Mouse (Mus musculus) gastrocnemius, postnatal 36 days (tissue): ENCODE data around the gene Pknox2. TPM values are rescaled to one million over a fixed set of nuclear protein-coding genes. Genes with fewer than 3 reads are reported as not detected.

Experiments used
- DNase-seq, 2 experiments: peaks; one replicate each; pipeline ENCODE4 v3.0.0; 2022
- intact Hi-C: fragments of 180-260 bp; cut with DNase I; formaldehyde crosslinking; loops from one replicate; pipeline ENCODE4 v1.15.1; 2025
- total RNA-seq, 2 experiments: library from RNA; stranded (reverse); gene quantifications; 2 replicates each; pipeline ENCODE4 v1.2.3; 2021

Pknox2 gene
- total RNA-seq, 2 experiments from 2014 or later = 31.1 to 43.3 TPM

DNA sequence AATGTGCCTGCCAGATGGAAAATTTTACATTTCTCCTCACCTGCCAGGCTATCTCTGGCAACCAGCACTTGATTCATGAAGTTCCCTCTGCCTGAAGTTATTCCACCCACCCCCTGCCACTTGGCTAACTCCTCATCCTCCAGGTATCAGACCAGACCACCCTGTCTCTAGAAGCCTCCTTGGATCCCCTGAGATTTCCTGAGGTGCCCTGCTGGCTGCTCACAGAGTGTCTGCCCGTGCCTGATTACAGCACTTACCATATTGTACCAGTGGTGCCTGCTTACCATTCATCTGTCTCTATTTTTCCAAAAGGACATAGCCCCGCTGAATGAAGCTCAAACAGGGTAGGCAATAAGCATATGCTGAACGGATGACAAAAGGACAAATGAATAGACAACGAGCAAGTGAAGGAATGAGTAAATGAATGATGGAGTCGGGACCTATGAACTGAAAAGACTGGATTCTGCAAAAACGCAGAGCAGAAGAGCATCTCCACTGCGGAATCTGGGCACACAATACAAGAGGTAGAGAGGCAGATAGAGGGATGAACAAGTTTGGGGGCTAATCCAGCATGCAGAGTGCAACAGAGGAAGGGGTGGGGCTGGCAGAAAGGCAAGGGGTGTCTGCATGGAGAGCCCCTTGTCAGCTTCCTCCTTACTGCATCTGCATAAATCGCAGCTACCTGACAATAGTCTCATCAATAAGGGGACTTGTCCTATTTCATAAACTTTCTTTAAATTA, 80.3 kb downstream of the Pknox2 start:
- DNase-seq = no peak
- intact Hi-C loops = no loop called here

DNA sequence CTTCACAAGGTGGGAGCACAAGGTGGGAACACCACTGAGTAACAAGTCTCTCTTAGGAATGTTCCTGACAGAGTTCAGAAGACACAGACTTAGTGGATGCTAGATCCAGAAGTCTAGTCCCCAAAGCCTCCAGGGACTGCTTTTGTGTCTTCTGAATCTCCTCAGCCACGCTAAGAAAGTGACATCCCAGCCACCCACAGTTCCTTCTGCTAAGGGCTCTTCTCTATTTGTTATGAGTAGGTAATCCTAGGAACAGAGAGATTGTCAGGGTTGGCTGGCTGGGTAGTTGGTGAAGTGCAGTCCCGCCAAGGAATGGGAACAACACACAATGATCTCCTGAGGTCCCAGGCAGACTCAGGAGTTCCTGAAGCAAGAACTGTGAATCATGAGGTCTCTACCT, 85.6 kb downstream of the Pknox2 start:
- intact Hi-C loops = no loop called here
- DNase-seq = no peak

DNA sequence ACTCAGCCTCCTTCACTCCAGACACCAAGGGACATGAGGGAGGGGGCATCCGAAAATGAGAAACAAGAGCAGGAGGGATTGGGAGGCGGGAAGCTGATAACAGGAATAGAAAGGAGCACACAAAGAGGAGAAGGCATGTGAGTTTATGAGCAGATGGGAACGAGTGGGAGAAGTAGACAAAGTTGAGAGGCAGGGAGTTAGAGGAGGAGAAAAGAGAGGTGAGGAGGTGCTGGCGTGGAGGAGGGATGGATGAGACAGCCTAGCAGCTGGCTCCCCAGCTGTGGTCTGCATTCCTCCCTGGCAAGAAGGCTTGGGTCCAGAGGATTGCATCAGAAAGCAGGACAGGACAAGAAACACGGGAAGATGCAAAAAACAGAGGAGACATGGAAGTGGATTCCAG, 92.5 kb downstream of the Pknox2 start:
- DNase-seq = peak in 1 of 2 experiments; percentile 42
- intact Hi-C loops = loop anchor here (5.0 kb wide), 1 partner anchor 53 kb away; no protein-coding TSS in a partner anchor

DNA sequence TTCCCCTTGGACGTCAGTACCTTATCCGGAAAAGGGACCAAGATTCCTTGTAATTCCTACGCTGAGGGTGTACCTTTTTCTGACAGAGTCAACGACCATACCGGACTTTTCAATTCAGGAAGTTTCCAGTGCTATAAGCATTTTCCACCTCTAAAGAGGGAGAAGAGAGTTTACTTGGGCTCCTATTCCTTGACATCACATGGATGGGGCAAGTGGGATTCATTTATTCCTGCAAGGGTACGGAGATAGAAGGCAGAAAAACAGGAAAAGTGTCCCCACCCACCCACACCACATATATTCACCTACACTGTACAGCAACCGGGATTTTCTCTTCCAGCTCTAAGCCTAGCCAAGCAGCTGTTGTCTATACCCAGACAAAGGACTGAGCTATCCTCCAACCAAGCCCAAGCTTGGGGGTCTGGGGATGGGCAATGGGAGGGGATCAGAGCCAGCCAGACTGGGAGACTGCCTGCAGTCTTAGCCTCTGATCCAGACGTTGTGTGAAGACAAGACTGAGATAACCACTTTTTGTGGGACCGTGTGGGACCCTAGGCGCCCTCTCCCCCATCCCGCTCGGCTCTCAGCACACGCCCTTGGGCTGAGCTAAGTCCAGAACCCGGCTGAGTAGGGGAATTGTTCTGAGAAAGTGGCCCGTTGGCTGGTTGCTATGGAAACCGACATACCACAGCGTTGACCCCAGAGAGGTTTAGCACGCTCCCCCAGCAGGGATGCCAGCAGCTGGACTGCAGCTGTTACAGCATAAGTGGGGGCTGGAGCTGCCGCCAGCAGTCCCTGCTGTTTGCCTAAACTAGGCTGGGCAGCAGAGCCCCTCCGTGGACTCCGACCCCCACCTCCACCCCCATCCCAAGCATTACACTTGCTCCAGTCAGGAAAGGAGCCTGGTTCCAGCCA, 93.3 kb downstream of the Pknox2 start:
- intact Hi-C loops = loop anchor here (5.0 kb wide), 1 partner anchor 53 kb away; no protein-coding TSS in a partner anchor
- peak in 1 of 2 experiments; percentile 24 for DNase-seq

DNA sequence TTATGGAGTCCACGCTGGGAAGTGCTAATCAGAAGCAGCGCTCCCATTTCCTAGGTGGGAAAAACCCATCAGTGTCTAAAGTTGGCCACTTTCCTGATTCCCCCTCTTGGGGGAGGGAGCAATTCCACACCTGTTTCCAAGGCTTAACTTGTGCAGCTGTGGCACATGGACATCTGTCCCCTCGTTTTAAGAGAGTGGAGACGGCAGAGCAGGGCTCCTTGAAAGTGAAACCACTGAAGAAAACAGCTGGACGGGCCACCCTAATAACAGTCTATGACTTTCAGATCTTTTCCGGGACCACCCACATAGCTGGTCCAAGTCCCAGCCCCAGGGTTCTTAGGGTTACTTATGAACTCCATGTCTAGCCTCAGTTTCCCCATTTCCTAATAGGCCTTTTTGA, 94.2 kb downstream of the Pknox2 start:
- DNase-seq = no peak
- intact Hi-C loops = loop anchor here (5.0 kb wide), 1 partner anchor 54 kb away; no protein-coding TSS in a partner anchor

DNA sequence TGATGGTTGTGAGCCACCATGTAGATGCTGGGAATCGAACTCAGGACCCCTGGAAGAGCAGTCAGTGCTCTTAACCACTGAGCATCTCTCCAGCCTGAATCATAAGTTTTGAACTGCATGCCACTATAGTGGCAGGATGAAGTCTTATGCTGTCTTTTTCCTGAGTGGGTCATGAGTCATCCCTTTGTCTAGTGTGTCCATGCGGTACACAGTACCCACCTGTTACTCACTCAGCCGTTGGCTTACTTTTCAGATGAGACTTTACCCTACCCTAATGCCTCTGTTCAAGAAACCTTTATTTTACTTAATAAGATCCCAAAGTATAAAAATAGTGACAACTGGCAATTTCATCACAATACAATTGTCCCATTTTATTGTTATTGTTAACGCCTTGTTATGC, 95.5 kb downstream of the Pknox2 start:
- no peak for DNase-seq
- intact Hi-C loops = loop anchor here (5.0 kb wide), 1 partner anchor 56 kb away; no protein-coding TSS in a partner anchor

DNA sequence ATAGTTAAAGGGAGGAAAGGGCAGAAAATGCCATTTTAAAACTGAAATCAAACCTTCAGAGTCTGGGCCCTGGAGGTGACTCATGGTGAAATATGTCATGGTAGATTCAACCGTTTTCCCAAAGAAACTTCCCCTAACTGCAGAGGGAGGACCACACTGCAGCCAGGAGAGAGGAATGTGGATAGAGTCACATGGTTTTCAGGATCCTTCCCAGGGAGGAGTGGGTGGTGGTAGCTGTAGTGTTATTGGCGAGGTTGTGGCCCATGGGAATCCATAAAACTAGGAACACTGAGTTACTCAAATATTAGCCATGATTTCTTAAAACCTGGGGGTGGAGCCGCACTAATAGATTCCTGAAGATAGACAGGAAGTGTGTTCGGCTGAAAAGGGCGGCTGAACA, 99.7 kb downstream of the Pknox2 start:
- intact Hi-C loops = no loop called here
- DNase-seq = peak in 1 of 2 experiments; percentile 60

DNA sequence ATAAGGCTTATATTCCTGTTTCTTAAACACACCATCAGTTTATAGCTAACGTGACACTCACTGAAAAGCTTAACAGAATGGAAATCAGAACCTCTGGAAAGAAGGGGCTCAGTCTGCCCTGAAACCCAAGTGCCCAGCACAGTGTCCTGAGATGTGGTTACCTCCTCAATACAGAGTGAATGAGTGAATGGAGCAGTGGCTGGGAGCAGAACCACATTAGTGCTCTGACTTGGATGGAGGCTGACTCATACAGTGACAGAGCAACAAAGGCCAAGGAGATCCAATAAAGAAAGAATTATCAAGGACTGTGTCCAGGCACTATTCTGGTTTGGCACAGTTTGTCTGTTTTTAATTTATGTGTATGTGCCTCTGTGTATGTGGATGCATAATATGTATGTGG, 101.3 kb downstream of the Pknox2 start:
- DNase-seq = no peak
- intact Hi-C loops = no loop called here

DNA sequence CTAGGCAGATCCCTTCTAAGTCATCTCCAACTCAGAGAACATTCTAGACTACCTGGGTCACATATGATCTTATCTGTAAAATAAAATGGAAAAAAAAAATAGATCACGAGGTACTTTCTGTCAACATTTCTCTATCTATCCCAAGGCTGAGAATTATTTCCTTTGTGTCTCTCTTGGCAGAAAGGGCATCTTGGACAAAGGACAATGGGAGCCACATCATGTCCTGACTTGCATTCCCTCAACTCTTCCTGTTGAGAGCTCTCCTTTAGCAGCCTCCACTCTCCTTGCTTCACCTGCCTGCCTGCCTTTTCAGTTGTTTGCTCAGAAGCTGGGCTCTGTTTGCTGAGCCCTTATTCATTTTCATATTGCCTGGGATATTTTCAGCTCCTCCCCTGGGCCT, 103.0 kb downstream of the Pknox2 start:
- intact Hi-C loops = no loop called here
- no peak for DNase-seq

DNA sequence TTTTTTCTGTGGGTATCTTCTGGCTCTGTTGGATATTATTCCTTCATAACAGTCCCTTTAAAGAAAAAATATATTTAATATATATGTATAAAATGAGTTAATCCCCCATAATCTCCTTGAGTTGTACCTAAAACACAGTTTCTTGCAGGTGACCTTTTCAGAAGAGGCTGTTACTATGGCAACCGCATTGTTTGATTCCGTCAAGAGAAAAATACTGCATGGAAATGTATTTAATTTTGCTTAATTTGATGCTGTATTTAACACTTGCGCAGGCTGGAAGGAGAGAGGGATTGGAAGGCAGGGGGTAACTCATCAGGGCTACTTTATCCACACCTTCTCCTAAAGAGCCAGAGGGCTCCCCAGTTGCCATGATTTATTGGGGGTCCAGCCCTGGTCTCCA, 108.3 kb downstream of the Pknox2 start:
- no peak for DNase-seq
- intact Hi-C loops = no loop called here

DNA sequence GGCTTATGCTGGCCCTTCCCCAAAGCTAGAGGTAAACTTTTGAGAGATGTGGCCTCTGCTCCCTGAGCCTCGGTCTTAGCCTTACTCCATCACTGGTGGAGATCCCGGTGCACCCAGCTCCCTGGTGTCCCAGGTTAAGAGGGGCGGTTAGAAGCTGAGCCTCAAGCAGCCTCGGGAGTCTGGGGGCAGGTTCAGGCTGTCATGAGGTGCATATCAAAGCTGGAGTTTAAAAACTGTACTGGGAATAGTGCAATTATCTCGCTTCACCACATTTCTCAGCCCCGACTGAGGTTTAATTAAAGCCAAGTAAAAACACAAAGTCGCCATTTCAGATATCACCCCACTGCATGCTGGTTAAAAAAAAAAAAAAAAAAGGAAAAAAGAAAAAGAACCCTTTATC, 108.8 kb downstream of the Pknox2 start:
- intact Hi-C loops = no loop called here
- DNase-seq = no peak

DNA sequence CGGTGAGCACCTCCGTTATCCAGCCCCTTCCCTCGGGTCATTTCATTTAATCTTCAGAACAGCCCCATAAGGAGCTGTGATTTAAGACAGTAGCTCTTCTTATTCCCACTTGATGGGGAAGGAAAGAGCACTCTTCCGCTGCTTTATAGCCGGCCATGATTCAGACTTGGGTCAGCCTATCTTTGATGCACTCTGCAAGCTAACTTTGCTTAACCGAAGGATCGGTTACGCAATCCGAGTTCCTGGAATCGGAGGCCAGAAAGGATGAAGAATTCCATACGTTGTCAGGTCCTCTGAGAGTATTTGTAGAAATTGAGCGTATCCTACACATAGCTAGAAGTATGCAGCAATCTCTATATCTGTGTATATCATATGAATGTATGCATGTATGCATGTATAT, 109.8 kb downstream of the Pknox2 start:
- no peak for DNase-seq
- intact Hi-C loops = no loop called here

DNA sequence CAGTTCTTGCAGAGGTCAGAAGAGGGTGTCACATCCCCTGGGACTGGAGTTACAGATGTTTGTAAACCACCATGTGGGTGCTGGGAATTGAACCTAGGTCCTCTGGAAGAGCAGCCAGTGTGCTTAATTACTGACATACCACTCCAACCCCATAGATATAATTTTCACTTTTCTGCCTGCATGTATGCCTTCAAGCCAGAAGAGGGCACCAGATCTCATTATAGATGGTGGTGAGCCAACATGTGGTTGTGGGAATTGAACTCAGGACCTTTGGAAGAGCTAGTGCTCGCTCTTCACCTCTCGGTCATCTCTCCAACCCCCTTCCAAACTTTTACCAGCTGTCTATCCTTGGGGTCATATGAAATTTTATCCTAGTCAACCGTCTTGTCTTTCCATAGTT, 112.0 kb downstream of the Pknox2 start:
- intact Hi-C loops = no loop called here
- no peak for DNase-seq

DNA sequence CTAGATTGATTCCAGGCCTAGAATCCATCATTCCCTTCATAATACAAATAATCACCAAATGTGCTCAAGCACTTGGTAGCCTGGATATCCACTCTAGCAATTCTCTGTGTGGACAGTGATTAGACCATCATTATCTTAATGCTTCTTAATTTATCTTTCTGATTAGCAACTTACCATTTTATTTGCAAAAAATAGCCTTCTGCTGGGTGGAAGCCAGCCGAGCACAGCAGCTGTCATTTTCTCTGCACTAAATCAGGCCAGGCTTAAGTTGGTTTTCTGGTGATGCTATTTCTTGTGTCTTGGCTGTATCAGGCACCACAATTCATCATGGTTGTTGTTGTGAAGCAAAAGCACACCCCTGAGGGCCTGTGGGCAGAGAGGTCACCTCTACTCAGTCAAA, 112.9 kb downstream of the Pknox2 start:
- intact Hi-C loops = no loop called here

DNA sequence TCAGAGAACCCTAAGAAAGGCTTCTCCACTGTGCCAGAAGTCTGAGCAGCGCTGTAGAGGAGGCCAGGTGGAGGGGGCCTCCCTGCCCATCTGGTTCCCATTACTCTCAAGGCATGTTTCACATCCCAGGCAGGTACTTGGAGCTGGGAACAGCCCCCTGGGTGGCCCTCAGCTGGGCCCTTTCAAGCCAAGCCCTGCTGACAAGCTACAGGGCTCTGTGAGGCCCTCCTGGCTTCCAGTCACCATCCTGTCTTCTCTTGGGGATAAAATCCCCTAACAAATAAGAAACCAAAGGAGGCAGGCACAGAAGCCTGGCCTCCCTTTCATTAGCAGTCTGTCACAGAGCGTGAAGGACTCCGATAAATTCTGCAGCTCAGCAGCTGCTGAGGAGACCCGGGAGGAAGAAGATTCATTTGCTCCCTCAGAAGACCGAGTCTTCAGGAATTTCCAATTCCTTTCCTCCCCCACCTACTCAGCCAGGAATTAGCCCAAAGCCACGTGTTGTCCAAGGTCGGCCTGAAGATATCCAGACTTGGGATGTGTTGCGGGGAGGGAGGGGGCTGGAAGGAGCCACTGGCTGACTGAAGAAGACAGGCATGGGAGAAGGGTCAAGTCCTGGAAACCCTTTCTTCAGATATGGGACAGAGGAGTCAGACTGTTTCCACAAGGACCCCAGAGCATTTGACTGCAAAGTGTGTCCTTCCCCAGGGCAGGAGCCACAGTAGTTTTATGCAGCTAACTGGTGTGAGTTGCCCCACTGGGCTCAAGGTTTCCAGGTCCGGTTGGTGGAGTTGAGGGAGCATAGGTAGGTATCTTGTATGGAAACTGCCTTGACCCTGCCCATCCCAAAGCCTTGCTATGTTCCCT, 116.6 kb downstream of the Pknox2 start:
- intact Hi-C loops = no loop called here

More for the DNA sequence above, 112.9 kb downstream of the Pknox2 start:
- no peak for DNase-seq

DNA sequence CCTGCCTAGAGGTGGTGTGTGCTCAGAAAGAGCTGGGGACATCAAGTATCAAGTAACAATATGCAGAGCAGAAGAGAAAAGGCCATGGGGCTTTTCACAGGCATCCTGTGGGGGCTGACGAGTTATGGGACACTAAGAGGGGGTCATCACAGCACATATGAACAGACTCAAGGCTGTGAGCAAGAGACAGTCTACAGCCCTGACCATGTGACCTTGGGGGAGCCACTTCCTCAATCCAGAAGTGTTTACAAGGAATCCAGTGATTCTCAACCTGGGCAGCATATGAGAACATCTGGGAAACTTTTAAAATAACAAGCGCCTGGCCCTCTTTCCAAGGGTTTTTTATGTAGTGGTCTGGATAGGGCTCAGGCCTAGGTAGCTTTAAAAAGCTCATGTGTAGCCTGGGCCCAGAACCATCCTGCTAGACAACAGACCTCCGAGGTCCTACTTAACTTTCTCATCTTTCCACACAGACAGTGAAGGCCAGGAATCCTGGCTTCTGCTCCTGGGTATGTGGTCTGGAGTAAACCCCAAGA, 117.3 kb downstream of the Pknox2 start:
- intact Hi-C loops = no loop called here
- DNase-seq = no peak

More for the DNA sequence above, 116.6 kb downstream of the Pknox2 start:
- DNase-seq = no peak

DNA sequence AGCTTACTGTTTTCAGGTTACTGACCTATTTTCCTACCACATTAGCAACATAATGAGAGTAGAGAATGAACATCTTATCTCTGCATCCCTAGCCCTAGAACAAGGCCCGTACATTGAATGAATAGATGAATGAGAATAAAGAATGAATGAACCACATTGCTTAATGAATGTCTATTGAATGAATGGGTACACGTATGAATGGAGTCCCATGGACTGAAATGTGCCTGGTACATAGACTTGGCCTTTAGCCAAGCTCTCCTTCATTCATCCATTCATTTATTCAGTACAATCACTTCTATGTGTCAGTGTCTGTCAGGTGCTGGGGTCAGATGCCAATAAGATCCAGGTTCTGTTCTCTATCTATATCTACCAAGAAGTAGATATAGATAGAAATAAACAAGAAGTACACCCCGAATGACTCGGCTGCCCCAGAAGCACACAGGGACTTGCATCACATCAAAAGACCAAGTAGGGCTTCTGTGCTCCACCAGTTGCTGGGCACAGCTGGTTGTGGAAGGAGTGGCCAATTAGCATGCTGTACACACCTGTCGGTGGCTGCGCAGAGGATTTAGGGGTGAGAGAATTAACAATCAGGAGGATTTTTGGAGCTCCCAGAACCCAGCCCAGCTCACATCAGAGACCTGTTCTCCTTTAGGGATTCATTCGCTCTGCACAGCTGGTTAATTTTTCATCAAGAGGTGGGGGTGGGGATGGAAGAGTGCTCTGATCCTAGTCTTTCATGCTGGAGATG, 119.2 kb downstream of the Pknox2 start:
- DNase-seq = no peak
- intact Hi-C loops = no loop called here

DNA sequence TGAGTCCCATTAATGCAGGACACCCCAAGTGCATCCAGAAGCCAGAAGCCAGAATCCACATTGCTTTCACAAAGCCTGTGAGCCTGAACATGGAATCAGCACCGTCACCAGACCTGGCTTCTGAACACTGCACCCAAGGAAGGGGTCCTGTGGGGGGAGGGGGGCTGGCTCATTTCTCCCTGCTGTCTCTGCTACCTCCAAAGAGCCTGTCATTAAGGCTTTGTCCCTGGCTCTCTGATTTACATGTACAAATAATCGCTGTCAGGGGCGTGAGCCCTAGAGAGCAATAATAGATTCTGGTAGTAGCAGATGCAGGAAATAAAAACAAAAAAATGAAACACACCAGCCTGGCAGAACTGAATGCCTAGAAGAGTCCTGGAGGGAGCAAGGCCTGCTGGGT, 121.3 kb downstream of the Pknox2 start:
- intact Hi-C loops = no loop called here
- no peak for DNase-seq

DNA sequence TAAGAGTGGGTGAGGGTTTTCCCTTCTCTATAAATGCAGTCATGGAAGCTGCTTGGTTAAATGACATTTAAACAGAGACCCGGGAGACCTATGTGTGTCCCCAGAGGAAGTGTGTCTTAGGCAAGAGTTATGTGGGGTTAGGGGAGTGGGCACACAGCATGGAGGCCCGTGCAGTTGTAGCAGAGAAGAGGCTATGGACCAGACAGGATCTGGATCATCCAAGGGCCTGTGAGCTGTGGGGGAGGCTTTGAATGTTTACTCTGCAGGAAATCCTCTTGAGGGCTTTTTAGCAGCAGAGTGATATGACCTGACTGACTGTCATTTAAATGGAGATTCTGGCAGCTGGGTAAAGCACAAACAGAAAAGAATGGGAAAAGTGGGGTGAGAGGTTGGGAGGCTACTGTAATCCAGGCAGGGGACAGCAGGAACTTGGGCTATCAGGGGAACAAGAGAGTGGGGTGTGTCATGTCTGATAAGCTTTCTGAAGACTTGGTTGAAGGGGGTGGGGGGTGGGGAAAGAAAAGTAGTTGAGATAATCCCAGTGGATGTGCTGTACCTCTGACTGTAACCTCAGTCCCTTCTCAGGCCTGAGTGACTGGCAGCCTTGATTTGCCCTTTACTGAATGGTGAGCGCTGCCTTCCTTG, 125.5 kb downstream of the Pknox2 start:
- no peak for DNase-seq
- intact Hi-C loops = no loop called here
